Mouse (Mus musculus): ENCODE measurements around the gene Cit.

DNA sequence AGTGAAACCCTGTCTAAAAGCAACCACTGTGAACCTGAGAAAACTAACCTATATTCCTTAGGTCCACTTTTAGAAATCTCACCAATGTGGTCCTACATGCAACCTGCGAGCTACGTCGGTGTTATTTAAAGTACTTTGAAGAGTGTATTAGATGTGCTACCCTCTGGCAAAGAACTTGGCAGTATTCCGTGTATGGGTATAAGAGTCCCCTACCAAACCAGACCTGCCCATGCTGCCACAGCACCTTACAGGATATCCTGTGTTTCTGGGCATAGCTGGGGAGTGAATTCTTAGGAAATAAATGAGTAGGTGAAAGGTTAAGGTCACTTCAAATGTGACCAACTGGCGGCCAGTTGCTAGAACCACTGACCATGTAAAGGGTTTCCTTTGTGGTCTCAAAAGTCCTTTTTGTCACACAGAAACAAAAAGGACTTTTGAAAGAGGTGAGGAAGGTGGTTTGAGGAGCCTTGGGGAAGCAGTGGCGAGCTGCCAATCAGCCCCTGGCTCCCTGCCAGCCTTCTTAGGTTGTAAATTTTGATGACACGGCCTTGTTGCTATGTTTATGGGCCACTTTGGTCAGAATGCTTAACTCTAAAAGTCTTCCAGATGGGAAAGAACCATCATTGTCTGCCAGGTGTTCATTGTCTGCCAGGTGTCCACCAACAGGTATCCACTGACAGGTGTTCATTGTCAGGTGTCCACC, 137.7 kb downstream of the Cit start:
- TF ChIP-seq POLR2A (IDR thresholded peaks at IDR 0.05; ENCODE audit: insufficient read length, low read depth) (no peak), USF1 (IDR thresholded peaks at IDR 0.05; ENCODE audit: low read depth) (no peak), MYOD1 (IDR thresholded peaks at IDR 0.05; ENCODE audit: control insufficient read depth in 1 of 3, insufficient read length in 2 of 3, low read depth in 2 of 3) (no peak), TCF12 (IDR thresholded peaks at IDR 0.05; ENCODE audit: insufficient read depth, poor library complexity, severe bottlenecking) (no peak), E2F4 (IDR thresholded peaks at IDR 0.05; ENCODE audit: insufficient read depth) (no peak), MAX (IDR thresholded peaks at IDR 0.05; ENCODE audit: low read depth) (no peak), POLR2AphosphoS2 (IDR thresholded peaks at IDR 0.05; ENCODE audit: insufficient read length, low read depth) (no peak), MYOG (IDR thresholded peaks at IDR 0.05; ENCODE audit: control insufficient read depth in 1 of 3, insufficient read depth in 1 of 3, insufficient read length in 2 of 3, low read depth in 2 of 3) (no peak), SRF (IDR thresholded peaks at IDR 0.05; ENCODE audit: control insufficient read depth, insufficient read length, low read depth) (no peak), CEBPB (IDR thresholded peaks at IDR 0.05; ENCODE audit: insufficient read depth, poor library complexity, severe bottlenecking) (no peak), TCF3 (IDR thresholded peaks at IDR 0.05; ENCODE audit: insufficient read length, low read depth) (no peak)

Data from myocyte (in vitro differentiated cells).